Mouse (Mus musculus): ENCODE measurements around the gene Chst8. TPM values are rescaled to one million over a fixed set of nuclear protein-coding genes. Genes with fewer than 3 reads are reported as not detected.
A peak's percentile ranks its signal among the peaks of the same experiment; 100 is the strongest.

The Chst8 gene
- polyA plus RNA-seq (2015; fragmentation: Nextera tagmentation; extraction: Ambion mirVana), result 0.21 and 0.47 TPM in 2 replicates

- Histone ChIP-seq H3K27me3 (ENCODE audit: insufficient read depth, low read length) (peaks cover 46% of the 10 kb centered on the region), H3K4me3 (ENCODE audit: low read depth, low read length) (peak within 1 kb of the TSS; percentile 48)
- TF ChIP-seq EP300 (IDR thresholded peaks at IDR 0.05; ENCODE audit: low read depth), result no peak
- TF ChIP-seq CTCF (IDR thresholded peaks at IDR 0.05; ENCODE audit: low read depth), result no peak
These were observed at the start of gene Chst8 for GRCm38 (mm10) chr7:34812531-34813111. TSS of gene Chst8 (minus strand) at chr7:34812711.

GRCm38 (mm10) chr7:34858291-34858690 lies 45.8 kb upstream of the Chst8 start:
- 66% methylated on average over 2 of the region's 2 CpGs for WGBS (ENCODE audit: insufficient replicate concordance)
- Histone ChIP-seq H3K27ac (ENCODE audit: low read depth) (no peak overlapping the region), H3K4me1 (ENCODE audit: insufficient read depth) (no peaks in the 10 kb centered on the region), H3K27me3 (ENCODE audit: insufficient read depth, low read length) (no peaks in the 10 kb centered on the region), H3K36me3 (replicated peaks; ENCODE audit: insufficient read depth, low read length) (no peaks in the 10 kb centered on the region), H3K4me3 (ENCODE audit: low read depth, low read length) (no peak overlapping the region), H3K9ac (replicated peaks) (no peak overlapping the region), H3K9me3 (ENCODE audit: low read length) (no peaks in the 10 kb centered on the region), H3K4me2 (ENCODE audit: low read depth, low read length) (no peak overlapping the region)
- ATAC-seq, result no peak
- DNase-seq, result no peak
- TF ChIP-seq CTCF (IDR thresholded peaks at IDR 0.05; ENCODE audit: low read depth) (no peak), EP300 (IDR thresholded peaks at IDR 0.05; ENCODE audit: low read depth) (no peak)

More at GRCm38 (mm10) chr7:34812531-34813111, at the start of gene Chst8:
- Histone ChIP-seq H3K27ac (ENCODE audit: low read depth) (no peak within 1 kb of the TSS), H3K36me3 (replicated peaks; ENCODE audit: insufficient read depth, low read length) (no peaks in the 10 kb centered on the region), H3K4me1 (ENCODE audit: insufficient read depth) (0 out of 2 replicates have a peak, but pooled peaks cover 3% of the 10 kb centered on the region), H3K9me3 (ENCODE audit: low read length) (no peaks in the 10 kb centered on the region), H3K9ac (replicated peaks) (no peak within 1 kb of the TSS), H3K4me2 (ENCODE audit: low read depth, low read length) (peak within 1 kb of the TSS; percentile 75)
- ATAC-seq (peak; percentile 85), DNase-seq (peak; percentile 66)
- 1% methylated on average over 61 of the region's 65 CpGs for WGBS (ENCODE audit: insufficient replicate concordance)

GRCm38 (mm10) chr7:34854781-34855352 lies 42.4 kb upstream of the Chst8 start:
- WGBS (ENCODE audit: insufficient replicate concordance), result 63% methylated on average over 6 of the region's 6 CpGs
- no peaks in the 10 kb centered on the region for H3K36me3 ChIP-seq (replicated peaks; ENCODE audit: insufficient read depth, low read length)
- no peak overlapping the region for H3K4me3 ChIP-seq (ENCODE audit: low read depth, low read length)
- no peak for TF ChIP-seq CTCF (IDR thresholded peaks at IDR 0.05; ENCODE audit: low read depth)
- no peak for TF ChIP-seq EP300 (IDR thresholded peaks at IDR 0.05; ENCODE audit: low read depth)
- ATAC-seq, result no peak
- no peaks in the 10 kb centered on the region for H3K27me3 ChIP-seq (ENCODE audit: insufficient read depth, low read length)
- H3K9me3 ChIP-seq (ENCODE audit: low read length), result no peaks in the 10 kb centered on the region
- no peak overlapping the region for H3K4me2 ChIP-seq (ENCODE audit: low read depth, low read length)
- no peak overlapping the region for H3K9ac ChIP-seq (replicated peaks)
- H3K4me1 ChIP-seq (ENCODE audit: insufficient read depth), result no peaks in the 10 kb centered on the region
- H3K27ac ChIP-seq (ENCODE audit: low read depth), result no peak overlapping the region
- DNase-seq, result no peak

GRCm38 (mm10) chr7:34853393-34853792 lies 40.9 kb upstream of the Chst8 start:
- ATAC-seq (no peak), DNase-seq (no peak)
- H3K36me3 ChIP-seq (replicated peaks; ENCODE audit: insufficient read depth, low read length), result no peaks in the 10 kb centered on the region
- H3K9me3 ChIP-seq (ENCODE audit: low read length), result no peaks in the 10 kb centered on the region
- no peak overlapping the region for H3K4me2 ChIP-seq (ENCODE audit: low read depth, low read length)
- 82% methylated on average over 3 of the region's 3 CpGs for WGBS (ENCODE audit: insufficient replicate concordance)
- H3K9ac ChIP-seq (replicated peaks), result no peak overlapping the region
- TF ChIP-seq EP300 (IDR thresholded peaks at IDR 0.05; ENCODE audit: low read depth) (no peak), CTCF (IDR thresholded peaks at IDR 0.05; ENCODE audit: low read depth) (no peak)
- no peaks in the 10 kb centered on the region for H3K27me3 ChIP-seq (ENCODE audit: insufficient read depth, low read length)
- H3K4me1 ChIP-seq (ENCODE audit: insufficient read depth), result no peaks in the 10 kb centered on the region
- no peak overlapping the region for H3K27ac ChIP-seq (ENCODE audit: low read depth)
- no peak overlapping the region for H3K4me3 ChIP-seq (ENCODE audit: low read depth, low read length)

DNA sequence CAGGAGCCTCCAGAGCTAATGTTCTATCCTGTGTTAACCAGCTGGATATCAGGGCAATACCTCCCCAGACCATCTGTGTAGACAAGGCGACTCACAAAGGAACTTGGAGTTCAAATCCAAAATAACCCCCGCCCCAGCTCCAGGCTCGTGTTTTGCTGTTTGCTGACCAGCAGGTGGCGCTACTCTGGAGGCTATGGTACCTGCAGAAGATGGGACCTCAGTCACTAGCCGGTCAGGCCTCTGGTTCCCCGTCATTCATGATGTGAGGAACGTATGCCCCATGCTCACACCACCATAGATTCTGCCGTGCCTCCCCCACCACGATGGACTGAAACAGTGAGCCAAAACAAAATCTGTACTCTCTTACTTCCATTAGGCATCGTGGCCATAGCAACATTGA lies 37.1 kb upstream of the Chst8 start:
- H3K36me3 ChIP-seq (replicated peaks; ENCODE audit: insufficient read depth, low read length), result no peaks in the 10 kb centered on the region

GRCm38 (mm10) chr7:34848811-34849210 lies 36.3 kb upstream of the Chst8 start:
- no peak overlapping the region for H3K4me2 ChIP-seq (ENCODE audit: low read depth, low read length)
- ATAC-seq (no peak), DNase-seq (no peak)
- no peak overlapping the region for H3K4me3 ChIP-seq (ENCODE audit: low read depth, low read length)
- H3K27me3 ChIP-seq (ENCODE audit: insufficient read depth, low read length), result no peaks in the 10 kb centered on the region
- H3K4me1 ChIP-seq (ENCODE audit: insufficient read depth), result no peaks in the 10 kb centered on the region
- H3K9ac ChIP-seq (replicated peaks), result no peak overlapping the region
- H3K9me3 ChIP-seq (ENCODE audit: low read length), result no peaks in the 10 kb centered on the region
- no peaks in the 10 kb centered on the region for H3K36me3 ChIP-seq (replicated peaks; ENCODE audit: insufficient read depth, low read length)
- H3K27ac ChIP-seq (ENCODE audit: low read depth), result no peak overlapping the region
- no peak for TF ChIP-seq EP300 (IDR thresholded peaks at IDR 0.05; ENCODE audit: low read depth)
- no peak for TF ChIP-seq CTCF (IDR thresholded peaks at IDR 0.05; ENCODE audit: low read depth)
- 85% methylated on average over 4 of the region's 4 CpGs for WGBS (ENCODE audit: insufficient replicate concordance)

More for the DNA sequence above, 37.1 kb upstream of the Chst8 start:
- 39% methylated on average over 10 of the region's 10 CpGs for whole genome bisulfite sequencing (ENCODE audit: insufficient replicate concordance)
- Histone ChIP-seq H3K4me1 (ENCODE audit: insufficient read depth) (no peaks in the 10 kb centered on the region), H3K27ac (ENCODE audit: low read depth) (no peak overlapping the region), H3K9ac (replicated peaks) (no peak overlapping the region), H3K4me2 (ENCODE audit: low read depth, low read length) (no peak overlapping the region), H3K9me3 (ENCODE audit: low read length) (no peaks in the 10 kb centered on the region), H3K27me3 (ENCODE audit: insufficient read depth, low read length) (no peaks in the 10 kb centered on the region), H3K4me3 (ENCODE audit: low read depth, low read length) (no peak overlapping the region)
- ATAC-seq (no peak), DNase-seq (peak; percentile 26)
- TF ChIP-seq CTCF (IDR thresholded peaks at IDR 0.05; ENCODE audit: low read depth) (peak; percentile 62), EP300 (IDR thresholded peaks at IDR 0.05; ENCODE audit: low read depth) (no peak)

Data from liver, postnatal 0 days (tissue).